Mouse (Mus musculus): Measurements from ENCODE around the gene AC153137.1. TPM values are rescaled to one million over a fixed set of nuclear protein-coding genes. Genes with fewer than 3 reads are reported as not detected.
A peak's percentile ranks its signal among the peaks of the same experiment; 100 is the strongest.
"Not testable (repeated sequence)": the region's sequence is repeated elsewhere in the genome, so short reads cannot be mapped to it uniquely, and the experiment has no call there.

The AC153137.1 gene
- not detected in 2 replicates for polyA plus RNA-seq (2015; fragmentation: Nextera tagmentation; extraction: Ambion mirVana)

DNA sequence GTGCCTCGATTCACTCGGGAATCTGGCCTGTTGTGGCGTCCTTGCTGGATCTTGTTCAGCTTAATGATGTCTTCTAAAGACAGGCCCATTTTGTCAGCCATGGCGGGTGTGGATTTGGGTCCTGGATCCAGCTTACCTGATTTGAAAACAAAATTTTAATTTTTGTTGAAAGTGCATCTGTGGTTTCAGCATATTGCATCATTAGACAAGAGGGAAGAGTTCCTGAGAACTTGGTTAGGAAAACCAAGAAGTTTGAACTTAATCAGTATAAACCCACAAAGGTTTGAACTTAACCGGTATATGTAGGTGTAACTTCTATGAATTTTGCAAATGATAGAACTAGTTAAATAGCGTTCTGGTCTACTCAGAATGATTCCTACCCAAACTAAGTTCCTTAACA is at the start of gene AC153137.1:
AC153137.1 (minus strand) TSS at position 101 of the 400 bp plus-strand sequence.
- ATAC-seq (ENCODE audit: low FRiP score), result not testable (repeated sequence)
- 87% methylated on average over 6 of the region's 6 CpGs for WGBS

DNA sequence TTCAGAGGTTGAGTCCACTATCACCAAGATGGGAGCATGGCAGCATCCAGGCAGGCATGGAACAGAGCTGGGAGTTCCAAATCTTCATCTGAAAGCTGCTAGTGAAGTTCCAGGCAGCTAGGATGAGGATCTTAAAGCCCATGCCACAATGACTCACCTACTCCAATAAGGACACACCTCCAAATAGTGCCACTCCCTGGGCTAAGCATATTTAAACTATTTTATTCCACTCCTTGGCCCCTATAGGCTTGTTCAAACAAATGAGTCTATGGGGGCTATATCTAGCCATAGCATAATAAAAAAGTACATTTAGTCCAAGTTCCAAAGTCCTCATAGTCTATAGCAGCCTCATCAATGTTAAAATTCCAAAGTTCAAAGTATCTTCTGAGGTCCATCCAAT is 45.4 kb upstream of the AC153137.1 start:
- H3K27me3 ChIP-seq (replicated peaks), result no peaks in the 10 kb centered on the region
- no peak overlapping the region for H3K4me3 ChIP-seq (replicated peaks)
- no peak overlapping the region for H3K4me2 ChIP-seq
- no peaks in the 10 kb centered on the region for H3K9me3 ChIP-seq (replicated peaks)
- no peaks in the 10 kb centered on the region for H3K36me3 ChIP-seq
- H3K9ac ChIP-seq (replicated peaks), result no peak overlapping the region
- H3K4me1 ChIP-seq, result no peaks in the 10 kb centered on the region
- no peak overlapping the region for H3K27ac ChIP-seq (replicated peaks)
- ATAC-seq (ENCODE audit: low FRiP score), result no peak

More for the DNA sequence above, at the start of gene AC153137.1:
- H3K27ac ChIP-seq (replicated peaks); H3K4me1 ChIP-seq; H3K27me3 ChIP-seq (replicated peaks); H3K9me3 ChIP-seq (replicated peaks); H3K36me3 ChIP-seq; H3K4me2 ChIP-seq; H3K4me3 ChIP-seq (replicated peaks); H3K9ac ChIP-seq (replicated peaks): not testable (repeated sequence)

DNA sequence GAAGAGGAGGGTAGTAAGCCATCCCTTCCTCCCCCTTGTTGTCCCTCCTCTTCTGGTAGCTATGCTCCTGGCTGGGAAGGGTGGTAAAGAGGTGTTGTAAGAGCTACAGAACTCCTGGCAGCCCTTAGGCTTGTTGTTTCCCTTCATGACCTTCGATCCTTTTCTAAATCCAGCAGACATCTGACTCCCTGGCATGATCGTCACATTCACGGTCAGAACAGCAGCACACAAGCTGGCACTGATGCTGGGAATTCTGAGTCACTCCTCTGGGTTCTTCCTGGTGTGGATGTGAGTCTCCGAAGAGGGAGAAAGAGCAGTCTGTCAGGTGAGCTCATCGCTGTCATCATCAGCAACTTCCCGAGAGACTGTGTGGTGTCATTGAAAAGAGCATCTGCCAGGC is 41.5 kb upstream of the AC153137.1 start:
- no peak overlapping the region for H3K4me3 ChIP-seq (replicated peaks)
- WGBS, result 88% methylated on average over 6 of the region's 6 CpGs
- H3K27me3 ChIP-seq (replicated peaks), result no peaks in the 10 kb centered on the region
- H3K4me1 ChIP-seq, result no peaks in the 10 kb centered on the region
- no peak overlapping the region for H3K4me2 ChIP-seq
- no peaks in the 10 kb centered on the region for H3K9me3 ChIP-seq (replicated peaks)
- no peak overlapping the region for H3K27ac ChIP-seq (replicated peaks)
- H3K9ac ChIP-seq (replicated peaks), result no peak overlapping the region
- no peaks in the 10 kb centered on the region for H3K36me3 ChIP-seq
- no peak for ATAC-seq (ENCODE audit: low FRiP score)

- no peak for ATAC-seq (ENCODE audit: low FRiP score)
- 81% methylated on average over 5 of the region's 5 CpGs for WGBS
These were observed 39.6 kb upstream of the AC153137.1 start for GRCm38 (mm10) chr1:31017377-31017776.

DNA sequence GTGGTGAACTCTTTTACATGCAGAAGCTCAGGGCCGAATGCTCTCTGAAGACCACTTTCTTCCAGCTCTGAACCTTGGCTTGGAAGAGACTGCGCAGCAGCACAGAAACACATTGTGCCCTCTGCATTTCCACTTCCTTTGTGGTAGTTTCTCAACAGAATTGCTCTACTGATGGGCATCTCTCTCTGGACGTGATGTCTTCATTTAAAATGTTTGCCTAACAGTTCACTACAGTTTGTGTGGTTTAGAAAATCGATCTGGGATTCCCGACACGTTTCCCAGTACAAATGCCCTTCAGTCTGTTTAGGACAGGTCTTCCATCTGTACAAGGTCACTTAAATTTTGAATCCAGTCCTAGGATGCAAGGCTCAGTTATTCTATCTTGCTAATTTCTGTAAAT is 38.3 kb upstream of the AC153137.1 start:
- no peak overlapping the region for H3K4me2 ChIP-seq
- no peaks in the 10 kb centered on the region for H3K27me3 ChIP-seq (replicated peaks)
- H3K4me3 ChIP-seq (replicated peaks), result no peak overlapping the region
- no peaks in the 10 kb centered on the region for H3K9me3 ChIP-seq (replicated peaks)
- WGBS, result 90% methylated on average over 6 of the region's 6 CpGs
- H3K9ac ChIP-seq (replicated peaks), result no peak overlapping the region
- H3K36me3 ChIP-seq, result no peaks in the 10 kb centered on the region
- H3K27ac ChIP-seq (replicated peaks), result no peak overlapping the region
- no peak for ATAC-seq (ENCODE audit: low FRiP score)
- no peaks in the 10 kb centered on the region for H3K4me1 ChIP-seq

More at GRCm38 (mm10) chr1:31017377-31017776, 39.6 kb upstream of the AC153137.1 start:
- Histone ChIP-seq H3K4me1 (no peaks in the 10 kb centered on the region), H3K27me3 (replicated peaks) (no peaks in the 10 kb centered on the region), H3K9ac (replicated peaks) (no peak overlapping the region), H3K36me3 (no peaks in the 10 kb centered on the region), H3K4me3 (replicated peaks) (no peak overlapping the region), H3K9me3 (replicated peaks) (no peaks in the 10 kb centered on the region), H3K27ac (replicated peaks) (no peak overlapping the region), H3K4me2 (no peak overlapping the region)

DNA sequence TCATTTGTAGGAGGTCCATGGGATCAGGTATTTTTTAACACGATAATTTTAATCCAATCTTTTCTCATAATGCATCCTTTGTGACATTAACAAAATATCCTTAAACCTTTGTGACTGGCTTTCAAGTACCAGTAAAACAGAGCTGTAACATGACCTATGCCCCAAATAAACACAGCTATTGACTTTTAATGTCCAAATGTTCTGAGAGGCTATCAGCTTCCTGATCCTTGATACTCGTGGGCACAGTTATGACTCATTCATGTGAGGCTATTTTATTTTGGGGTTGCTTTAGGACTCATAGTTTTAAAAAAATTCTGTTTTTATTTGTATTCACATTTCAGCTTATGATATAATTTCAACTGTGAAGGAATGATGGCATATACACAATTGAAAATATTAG is 37.5 kb upstream of the AC153137.1 start:
- 71% methylated on average over 2 of the region's 2 CpGs for WGBS

DNA sequence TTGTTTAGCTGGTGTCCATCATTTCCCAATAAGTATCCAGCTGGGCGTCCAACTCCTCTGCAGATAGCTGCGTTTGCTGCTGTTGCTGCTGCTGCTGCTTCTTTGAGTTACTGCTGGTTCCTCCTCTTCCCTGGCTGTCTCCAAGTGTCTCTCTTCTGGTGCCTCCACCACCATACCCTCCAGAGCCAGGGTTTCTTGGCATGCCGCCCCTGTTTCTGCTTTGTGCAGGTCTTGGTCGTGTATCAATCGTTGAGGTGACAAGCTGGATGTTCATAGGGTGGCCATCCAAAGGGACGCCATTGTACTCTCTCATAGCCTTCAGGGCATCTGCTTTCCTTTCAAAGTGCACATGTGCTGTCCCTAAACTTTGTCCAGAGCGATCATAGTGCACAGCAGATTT is 529 bp downstream of the AC153137.1 start:
- H3K4me3 ChIP-seq (replicated peaks); H3K4me2 ChIP-seq; H3K27me3 ChIP-seq (replicated peaks); H3K9ac ChIP-seq (replicated peaks); H3K27ac ChIP-seq (replicated peaks); H3K9me3 ChIP-seq (replicated peaks); H3K4me1 ChIP-seq; H3K36me3 ChIP-seq; ATAC-seq (ENCODE audit: low FRiP score): not testable (repeated sequence)
- WGBS, result 90% methylated on average over 7 of the region's 7 CpGs

More for the DNA sequence above, 37.5 kb upstream of the AC153137.1 start:
- no peak for ATAC-seq (ENCODE audit: low FRiP score)
- Histone ChIP-seq H3K4me1 (no peaks in the 10 kb centered on the region), H3K4me2 (no peak overlapping the region), H3K27me3 (replicated peaks) (no peaks in the 10 kb centered on the region), H3K36me3 (no peaks in the 10 kb centered on the region), H3K4me3 (replicated peaks) (no peak overlapping the region), H3K27ac (replicated peaks) (no peak overlapping the region), H3K9me3 (replicated peaks) (no peaks in the 10 kb centered on the region), H3K9ac (replicated peaks) (no peak overlapping the region)

DNA sequence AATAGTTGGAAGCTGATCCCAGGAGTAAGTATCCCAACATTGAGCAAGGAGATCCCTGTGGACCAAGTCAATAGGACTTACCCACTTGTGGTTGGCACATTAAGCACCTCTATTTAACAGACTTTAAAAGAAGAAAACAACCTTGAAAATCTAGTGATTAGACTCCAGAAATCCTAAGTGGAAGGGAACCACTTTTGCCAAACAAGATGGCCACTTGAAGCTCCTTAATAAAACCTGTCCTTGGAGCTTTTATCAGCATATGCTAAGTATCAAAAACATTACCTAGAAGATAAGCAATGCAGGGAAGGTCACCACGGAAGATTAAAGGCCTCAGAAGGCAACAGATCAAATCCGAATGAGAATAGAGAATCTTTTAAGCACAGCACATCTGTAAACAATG is 26.0 kb downstream of the AC153137.1 start:
- ATAC-seq (ENCODE audit: low FRiP score), result no peak
- H3K9ac ChIP-seq (replicated peaks), result no peak overlapping the region
- no peak overlapping the region for H3K4me2 ChIP-seq
- 83% methylated on average over 2 of the region's 2 CpGs for WGBS
- H3K9me3 ChIP-seq (replicated peaks), result no peaks in the 10 kb centered on the region
- no peaks in the 10 kb centered on the region for H3K27me3 ChIP-seq (replicated peaks)
- peaks cover 16% of the 10 kb centered on the region for H3K4me1 ChIP-seq
- H3K36me3 ChIP-seq, result no peaks in the 10 kb centered on the region
- no peak overlapping the region for H3K27ac ChIP-seq (replicated peaks)
- H3K4me3 ChIP-seq (replicated peaks), result no peak overlapping the region

DNA sequence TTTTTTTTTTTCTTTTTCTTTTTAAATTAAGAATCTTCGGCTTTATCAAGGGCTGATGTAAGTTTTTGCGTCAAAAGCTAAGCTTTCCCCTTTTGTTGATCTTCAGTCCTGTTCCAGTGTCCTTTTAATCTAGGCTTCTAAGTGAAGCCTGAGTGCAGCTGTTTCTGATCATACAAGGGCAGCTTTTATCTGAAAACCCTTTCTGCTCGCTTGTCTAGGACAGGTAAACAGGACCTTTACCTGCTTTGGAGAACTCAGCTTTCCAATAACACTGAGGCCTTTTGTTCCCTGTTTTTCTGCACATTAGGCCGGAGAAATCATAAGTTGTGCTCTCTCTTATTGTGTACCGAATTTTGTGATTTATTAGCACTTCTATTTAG is 27.3 kb downstream of the AC153137.1 start:
- H3K27ac ChIP-seq (replicated peaks), result peak overlapping the region; percentile 100
- H3K27me3 ChIP-seq (replicated peaks), result no peaks in the 10 kb centered on the region
- H3K4me2 ChIP-seq, result peak overlapping the region; percentile 62
- H3K9ac ChIP-seq (replicated peaks), result peak overlapping the region; percentile 84
- H3K4me3 ChIP-seq (replicated peaks), result peak overlapping the region; percentile 95
- peaks cover 18% of the 10 kb centered on the region for H3K4me1 ChIP-seq
- no peaks in the 10 kb centered on the region for H3K9me3 ChIP-seq (replicated peaks)
- no peaks in the 10 kb centered on the region for H3K36me3 ChIP-seq
- no peak for ATAC-seq (ENCODE audit: low FRiP score)
- 42% methylated on average over 5 of the region's 5 CpGs for WGBS

GRCm38 (mm10) chr1:30949710-30950455 is 27.9 kb downstream of the AC153137.1 start:
- Histone ChIP-seq H3K9ac (replicated peaks) (peak overlapping the region; percentile 84), H3K4me3 (replicated peaks) (peak overlapping the region; percentile 95), H3K27ac (replicated peaks) (peak overlapping the region; percentile 100), H3K4me1 (peaks cover 21% of the 10 kb centered on the region), H3K27me3 (replicated peaks) (no peaks in the 10 kb centered on the region), H3K9me3 (replicated peaks) (no peaks in the 10 kb centered on the region), H3K36me3 (peaks cover 4% of the 10 kb centered on the region), H3K4me2 (peak overlapping the region; percentile 62)
- WGBS, result under 1% methylated on average over 56 of the region's 66 CpGs
- peak; percentile 99 for ATAC-seq (ENCODE audit: low FRiP score)

DNA sequence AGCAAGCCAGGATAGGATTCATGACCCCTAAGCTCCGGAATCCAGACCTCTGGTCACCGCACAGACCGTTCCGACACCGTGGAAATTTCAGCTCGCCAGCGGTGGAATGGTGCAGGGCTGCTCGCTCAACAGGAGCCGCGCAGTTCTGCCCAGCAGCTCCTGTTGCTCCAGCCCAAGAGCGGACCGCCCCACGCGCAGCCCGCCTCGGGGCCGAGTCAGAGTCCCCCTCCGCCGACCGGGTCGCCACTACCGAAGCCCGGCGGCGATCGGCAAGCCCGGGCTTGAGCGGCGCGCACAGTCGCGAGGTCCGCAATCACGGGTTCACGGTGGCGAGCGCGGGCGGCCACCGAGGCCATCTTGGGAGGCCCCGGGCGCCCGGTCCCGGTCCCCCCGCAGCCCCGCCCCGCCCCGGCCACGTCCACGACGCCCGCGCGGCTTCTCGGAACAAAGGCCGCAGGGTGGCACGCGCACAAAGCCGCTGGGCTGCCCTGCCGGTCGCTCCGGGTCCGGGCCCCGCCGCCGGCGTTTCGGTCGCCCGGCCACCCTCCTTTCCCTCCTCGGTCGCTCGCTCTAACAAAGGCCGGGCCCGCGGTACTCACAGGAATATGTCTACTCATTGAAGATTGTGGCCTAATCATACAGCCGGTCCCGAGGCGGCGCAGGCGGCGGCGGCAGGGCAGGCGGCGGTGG is 28.7 kb downstream of the AC153137.1 start:
- peak overlapping the region; percentile 54 for H3K4me2 ChIP-seq
- peak; percentile 73 for ATAC-seq (ENCODE audit: low FRiP score)
- H3K4me1 ChIP-seq, result peaks cover 21% of the 10 kb centered on the region
- peak overlapping the region; percentile 100 for H3K27ac ChIP-seq (replicated peaks)
- under 1% methylated on average over 77 of the region's 85 CpGs for WGBS
- peak overlapping the region; percentile 95 for H3K4me3 ChIP-seq (replicated peaks)
- H3K36me3 ChIP-seq, result peaks cover 12% of the 10 kb centered on the region
- peak overlapping the region; percentile 99 for H3K9ac ChIP-seq (replicated peaks)
- H3K27me3 ChIP-seq (replicated peaks), result no peaks in the 10 kb centered on the region
- no peaks in the 10 kb centered on the region for H3K9me3 ChIP-seq (replicated peaks)

DNA sequence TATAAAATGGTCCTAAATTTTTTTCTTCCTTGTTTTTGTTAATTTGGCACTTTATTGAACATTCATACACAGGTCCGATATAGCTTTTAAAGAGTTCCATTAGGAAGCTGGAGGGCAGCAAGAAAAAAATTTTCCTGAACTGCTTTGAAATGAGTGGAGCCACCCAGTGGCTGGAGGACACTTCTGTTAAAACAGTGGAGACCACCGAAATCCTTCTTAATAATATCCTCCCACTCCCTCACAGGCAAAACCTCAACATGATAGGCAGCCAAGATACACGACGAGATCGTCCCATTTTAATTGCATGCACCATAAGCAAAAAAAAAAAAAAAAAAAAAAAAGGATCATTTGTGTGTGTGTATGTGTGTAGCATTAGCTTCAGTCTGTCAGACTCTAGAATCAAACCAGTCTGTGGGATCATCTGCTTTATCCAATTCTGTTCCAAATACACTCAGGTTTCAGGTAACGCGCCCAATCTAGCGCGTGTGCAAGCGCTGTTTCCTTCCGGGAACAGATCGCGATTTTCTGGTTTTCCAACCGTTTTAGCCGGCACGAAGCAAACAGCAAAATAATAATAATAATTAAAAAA is 29.3 kb downstream of the AC153137.1 start:
- H3K4me2 ChIP-seq, result peak overlapping the region; percentile 54
- under 1% methylated on average over 16 of the region's 16 CpGs for WGBS
- H3K9ac ChIP-seq (replicated peaks), result peak overlapping the region; percentile 99
- peak overlapping the region; percentile 100 for H3K27ac ChIP-seq (replicated peaks)
- peak overlapping the region; percentile 95 for H3K4me3 ChIP-seq (replicated peaks)
- no peaks in the 10 kb centered on the region for H3K27me3 ChIP-seq (replicated peaks)
- no peak for ATAC-seq (ENCODE audit: low FRiP score)
- H3K9me3 ChIP-seq (replicated peaks), result no peaks in the 10 kb centered on the region
- H3K36me3 ChIP-seq, result peaks cover 18% of the 10 kb centered on the region
- H3K4me1 ChIP-seq, result peaks cover 21% of the 10 kb centered on the region
